9 mouse cellular contexts compared by ENCODE assay signal in genomic region chr7:142037553-142038170, GRCm38 (mm10). TPM values are rescaled to one million over a fixed set of nuclear protein-coding genes. Genes with fewer than 3 reads are reported as not detected.
DNase-seq lines count a peak whose midpoint lies in the region; ATAC-seq and TF ChIP-seq lines count a peak whose summit lies in the region.
"Had no signal": no experiment of that assay in that cellular context is flagged by ENCODE, and none has a peak within 500 bp of the region (broad histone marks: within the 10 kb centered on the region; RNA-seq: fewer than 3 reads in every experiment).

No protein-coding gene starts in this region.

- no peak for TF ChIP-seq EP300 in liver, postnatal 0 days (IDR thresholded peaks at IDR 0.05; ENCODE audit: low read depth)

- no peaks in the 10 kb centered on the region for H3K27me3 ChIP-seq in hindbrain, embryonic 10.5 days (ENCODE audit: insufficient read depth, poor library complexity, severe bottlenecking)
- H3K27me3 ChIP-seq in hindbrain, embryonic 16.5 days (replicated peaks; ENCODE audit: control insufficient read depth, insufficient read depth, low read length), result no peaks in the 10 kb centered on the region
- H3K27me3 ChIP-seq in forebrain, postnatal 0 days (ENCODE audit: insufficient read depth, low read length), result no peaks in the 10 kb centered on the region
- no peaks in the 10 kb centered on the region for H3K27me3 ChIP-seq in liver, postnatal 0 days (ENCODE audit: insufficient read depth, low read length)
- H3K27me3 ChIP-seq: embryonic facial prominence, embryonic 12.5 days had no signal

- H3K4me2 ChIP-seq in hindbrain, embryonic 16.5 days (ENCODE audit: low read length), result no peak overlapping the region
- no peak overlapping the region for H3K4me2 ChIP-seq in forebrain, postnatal 0 days (ENCODE audit: low read depth)
- H3K4me2 ChIP-seq in liver, postnatal 0 days (ENCODE audit: low read depth, low read length), result no peak overlapping the region
- H3K4me2 ChIP-seq: embryonic facial prominence, embryonic 12.5 days had no signal

- no peak overlapping the region for H3K4me3 ChIP-seq in hindbrain, embryonic 10.5 days
- H3K4me3 ChIP-seq in hindbrain, embryonic 16.5 days (ENCODE audit: low read length), result no peak overlapping the region
- no peak overlapping the region for H3K4me3 ChIP-seq in forebrain, postnatal 0 days (ENCODE audit: low read depth, low read length)
- no peak overlapping the region for H3K4me3 ChIP-seq in liver, postnatal 0 days (ENCODE audit: low read depth, low read length)
- H3K4me3 ChIP-seq: embryonic facial prominence, embryonic 12.5 days had no signal

- peaks cover 4% of the 10 kb centered on the region; the same call in 1 of the 2 replicates for H3K36me3 ChIP-seq in hindbrain, embryonic 10.5 days
- no peaks in the 10 kb centered on the region for H3K36me3 ChIP-seq in hindbrain, embryonic 16.5 days (ENCODE audit: control insufficient read depth, insufficient read depth, low read length)
- no peaks in the 10 kb centered on the region for H3K36me3 ChIP-seq in forebrain, postnatal 0 days (ENCODE audit: insufficient read depth)
- peaks cover 4% of the 10 kb centered on the region; the same call in 1 of the 2 replicates for H3K36me3 ChIP-seq in liver, postnatal 0 days (replicated peaks; ENCODE audit: insufficient read depth, low read length)
- H3K36me3 ChIP-seq: embryonic facial prominence, embryonic 12.5 days had no signal

- no peaks in the 10 kb centered on the region for H3K9me3 ChIP-seq in hindbrain, embryonic 10.5 days
- H3K9me3 ChIP-seq in hindbrain, embryonic 16.5 days (ENCODE audit: control insufficient read depth, low read length), result no peaks in the 10 kb centered on the region
- H3K9me3 ChIP-seq in forebrain, postnatal 0 days (ENCODE audit: low read length), result no peaks in the 10 kb centered on the region
- no peaks in the 10 kb centered on the region for H3K9me3 ChIP-seq in liver, postnatal 0 days (ENCODE audit: low read length)
- H3K9me3 ChIP-seq: embryonic facial prominence, embryonic 12.5 days had no signal

- no peak overlapping the region for H3K9ac ChIP-seq in hindbrain, embryonic 16.5 days (ENCODE audit: low read depth, low read length)
- no peak overlapping the region for H3K9ac ChIP-seq in forebrain, postnatal 0 days
- H3K9ac ChIP-seq in liver, postnatal 0 days (replicated peaks), result no peak overlapping the region
- H3K9ac ChIP-seq: embryonic facial prominence, embryonic 12.5 days had no signal

- DNase-seq in hindbrain, embryonic 10.5 days (ENCODE audit: low spot score), result peak; percentile 36
- DNase-seq in cerebellum, adult 11-12 months, result peak; percentile 57
- peak; percentile 29 for DNase-seq in forebrain, postnatal 0 days
- peak; percentile 66 for DNase-seq in kidney, postnatal 10 days
- DNase-seq in liver, postnatal 0 days, result peak; percentile 52
- peak; percentile 53 for DNase-seq in right cerebral cortex, adult 18-20 months

- WGBS in hindbrain, embryonic 10.5 days, result 73% methylated on average over 4 of the region's 4 CpGs
- 81% methylated on average over 4 of the region's 4 CpGs for WGBS in hindbrain, embryonic 16.5 days
- WGBS in forebrain, postnatal 0 days, result 77% methylated on average over 4 of the region's 4 CpGs
- WGBS in liver, postnatal 0 days (ENCODE audit: insufficient replicate concordance), result 74% methylated on average over 4 of the region's 4 CpGs

- no peak for ATAC-seq in hindbrain, embryonic 16.5 days
- ATAC-seq in forebrain, postnatal 0 days, result peak; percentile 50; the same call in 1 of the 2 replicates
- ATAC-seq in liver, postnatal 0 days, result peak; percentile 70
- ATAC-seq in activated CD4-positive, CD25-positive, alpha-beta regulatory T cell, adult 4 months, result no peak

- H3K4me1 ChIP-seq in hindbrain, embryonic 10.5 days (replicated peaks), result 0 out of 2 replicates have a peak, but pooled peaks cover 4% of the 10 kb centered on the region
- H3K4me1 ChIP-seq in hindbrain, embryonic 16.5 days (ENCODE audit: control insufficient read depth, insufficient read depth, low read depth, low read length), result 0 out of 2 replicates have a peak, but pooled peaks cover 3% of the 10 kb centered on the region
- no peaks in the 10 kb centered on the region for H3K4me1 ChIP-seq in forebrain, postnatal 0 days (ENCODE audit: insufficient read depth)
- peaks cover 16% of the 10 kb centered on the region for H3K4me1 ChIP-seq in liver, postnatal 0 days (ENCODE audit: insufficient read depth)
- H3K4me1 ChIP-seq: embryonic facial prominence, embryonic 12.5 days had no signal

- H3K27ac ChIP-seq in hindbrain, embryonic 10.5 days, result no peak overlapping the region
- no peak overlapping the region for H3K27ac ChIP-seq in hindbrain, embryonic 16.5 days (ENCODE audit: low read depth, low read length)
- H3K27ac ChIP-seq in forebrain, postnatal 0 days (ENCODE audit: low read depth, low read length), result no peak overlapping the region
- no peak overlapping the region for H3K27ac ChIP-seq in liver, postnatal 0 days (ENCODE audit: low read depth)
- H3K27ac ChIP-seq: embryonic facial prominence, embryonic 12.5 days had no signal

- peak; percentile 67 for TF ChIP-seq CTCF in forebrain, postnatal 0 days (IDR thresholded peaks at IDR 0.05; ENCODE audit: low read depth)
- peak; percentile 93 for TF ChIP-seq CTCF in liver, postnatal 0 days (IDR thresholded peaks at IDR 0.05; ENCODE audit: low read depth)

RNA-seq across cellular contexts. Expression of gene Mob2, which starts 23.2 kb away (rescaled TPM):
- polyA plus RNA-seq in hindbrain, embryonic 10.5 days (2016; fragmentation: Nextera tagmentation; extraction: Ambion mirVana), result 61.4 and 62.4 TPM in 2 replicates
- 52.7 and 55.9 TPM in 2 replicates for polyA plus RNA-seq in hindbrain, embryonic 16.5 days (2015; fragmentation: Nextera tagmentation; extraction: Ambion mirVana)
- total RNA-seq in forebrain, postnatal 0 days (2014; rRNA removed), result 37.8 and 42.5 TPM in 2 replicates
- polyA plus RNA-seq in forebrain, postnatal 0 days (2015; fragmentation: Nextera tagmentation; extraction: Ambion mirVana), result 39.8 and 39.9 TPM in 2 replicates
- 38.5 and 40.8 TPM in 2 replicates for polyA plus RNA-seq in liver, postnatal 0 days (2015; fragmentation: Nextera tagmentation; extraction: Ambion mirVana)
- polyA plus RNA-seq in activated CD4-positive, CD25-positive, alpha-beta regulatory T cell, adult 4 months (2017; shearing (Covaris generic)), result 10 to 100 TPM; 55.7 to 62.4 TPM

RNA-seq across cellular contexts. Expression of gene Dusp8, which starts 58.0 kb away (rescaled TPM):
- 7.8 and 20.1 TPM in 2 replicates for polyA plus RNA-seq in hindbrain, embryonic 10.5 days (2016; fragmentation: Nextera tagmentation; extraction: Ambion mirVana)
- 109 and 117 TPM in 2 replicates for polyA plus RNA-seq in hindbrain, embryonic 16.5 days (2015; fragmentation: Nextera tagmentation; extraction: Ambion mirVana)
- 78.0 and 92.6 TPM in 2 replicates for total RNA-seq in forebrain, postnatal 0 days (2014; rRNA removed)
- 79.2 and 106 TPM in 2 replicates for polyA plus RNA-seq in forebrain, postnatal 0 days (2015; fragmentation: Nextera tagmentation; extraction: Ambion mirVana)
- polyA plus RNA-seq in liver, postnatal 0 days (2015; fragmentation: Nextera tagmentation; extraction: Ambion mirVana), result 1.8 TPM in 2 replicates
- under 1 TPM; 0.09 to 0.16 TPM for polyA plus RNA-seq in activated CD4-positive, CD25-positive, alpha-beta regulatory T cell, adult 4 months (2017; shearing (Covaris generic))

Comparison
In these comparisons a context has a peak if more than half of its experiments do, and no peak if none do; other contexts are left out.
1. ATAC-seq: peak in forebrain, postnatal 0 days (single experiment) and liver, postnatal 0 days (single experiment); none in hindbrain, embryonic 16.5 days (single experiment) and activated CD4-positive, CD25-positive, alpha-beta regulatory T cell, adult 4 months (single experiment).
2. Peak in every context shown above with its lines, with median percentiles within 50 percentile points of each other: DNase-seq.